Mouse (Mus musculus): ENCODE results near the gene Bank1.

GRCm38 (mm10) chr3:136024876-136025275, 301.0 kb downstream of the Bank1 start:
- TF ChIP-seq CTCF (IDR thresholded peaks at IDR 0.05) = no peak
- no peak for TF ChIP-seq EP300 (IDR thresholded peaks at IDR 0.05)

Measured in lung, postnatal 0 days (tissue).